Mouse (Mus musculus): ENCODE data around the gene Cdkal1. TPM values are rescaled to one million over a fixed set of nuclear protein-coding genes. Genes with fewer than 3 reads are reported as not detected.

Cdkal1 gene
- polyA plus RNA-seq, 1 experiment from 2014 or later, result 29.9 TPM

DNA sequence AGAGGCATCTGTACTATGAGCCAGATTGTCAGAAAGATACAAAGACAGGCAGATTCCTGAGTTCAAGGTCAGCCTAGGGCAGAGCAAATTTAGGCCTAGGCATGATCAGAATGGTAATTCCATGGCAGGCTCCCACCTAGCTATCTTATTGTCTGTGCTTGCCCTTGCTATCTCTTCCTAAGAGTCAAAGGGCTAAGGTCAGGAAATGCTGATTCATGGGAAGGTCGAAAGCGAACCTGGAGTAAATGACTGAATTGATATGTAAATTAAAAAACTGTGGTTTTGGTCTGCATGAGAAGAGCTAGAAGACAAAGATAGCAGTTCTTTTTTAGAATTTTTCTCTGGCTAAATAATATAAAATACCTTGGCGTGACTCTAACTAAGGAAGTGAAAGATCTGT, 262.4 kb downstream of the Cdkal1 start:
- WGBS, result 93% methylated on average over 3 of the region's 3 CpGs
- Histone ChIP-seq H3K27me3 (replicated peaks) (no peaks in the 10 kb centered on the region), H3K4me1 (no peaks in the 10 kb centered on the region), H3K4me3 (replicated peaks) (no peak overlapping the region), H3K36me3 (no peaks in the 10 kb centered on the region), H3K27ac (no peak overlapping the region), H3K9ac (no peak overlapping the region), H3K4me2 (no peak overlapping the region), H3K9me3 (no peaks in the 10 kb centered on the region)
- ATAC-seq (ENCODE audit: insufficient read depth, low FRiP score, low read depth), result no peak

DNA sequence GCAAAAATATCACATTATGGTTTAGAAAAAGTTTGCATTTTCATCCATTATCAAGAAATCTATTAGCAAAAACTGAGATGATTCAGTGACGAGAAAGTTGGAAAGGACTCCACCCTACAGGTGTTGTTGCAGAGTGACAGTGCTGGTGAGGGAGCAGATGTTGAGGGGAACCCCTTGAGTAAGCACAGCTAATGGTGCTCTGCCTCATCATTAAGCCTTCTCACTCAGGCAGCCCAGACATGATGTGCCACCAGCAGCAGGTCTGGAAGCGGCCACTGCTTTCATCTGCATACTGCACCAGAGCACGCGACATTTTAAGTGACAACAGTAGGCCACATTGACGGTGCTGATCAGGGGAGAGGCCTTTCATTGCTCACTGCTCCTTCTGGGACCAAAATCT, 264.8 kb downstream of the Cdkal1 start:
- no peak for ATAC-seq (ENCODE audit: insufficient read depth, low FRiP score, low read depth)
- Histone ChIP-seq H3K4me2 (no peak overlapping the region), H3K27me3 (replicated peaks) (no peaks in the 10 kb centered on the region), H3K27ac (no peak overlapping the region), H3K4me3 (replicated peaks) (no peak overlapping the region), H3K4me1 (no peaks in the 10 kb centered on the region), H3K9ac (no peak overlapping the region), H3K9me3 (no peaks in the 10 kb centered on the region), H3K36me3 (no peaks in the 10 kb centered on the region)
- 91% methylated on average over 5 of the region's 5 CpGs for WGBS

GRCm38 (mm10) chr13:29590164-29590563, 265.3 kb downstream of the Cdkal1 start:
- no peaks in the 10 kb centered on the region for H3K27me3 ChIP-seq (replicated peaks)
- H3K9ac ChIP-seq, result no peak overlapping the region
- no peaks in the 10 kb centered on the region for H3K4me1 ChIP-seq
- 86% methylated on average over 5 of the region's 5 CpGs for WGBS
- no peak for ATAC-seq (ENCODE audit: insufficient read depth, low FRiP score, low read depth)
- no peak overlapping the region for H3K4me2 ChIP-seq
- no peaks in the 10 kb centered on the region for H3K9me3 ChIP-seq
- no peak overlapping the region for H3K27ac ChIP-seq
- H3K36me3 ChIP-seq, result no peaks in the 10 kb centered on the region
- H3K4me3 ChIP-seq (replicated peaks), result no peak overlapping the region

DNA sequence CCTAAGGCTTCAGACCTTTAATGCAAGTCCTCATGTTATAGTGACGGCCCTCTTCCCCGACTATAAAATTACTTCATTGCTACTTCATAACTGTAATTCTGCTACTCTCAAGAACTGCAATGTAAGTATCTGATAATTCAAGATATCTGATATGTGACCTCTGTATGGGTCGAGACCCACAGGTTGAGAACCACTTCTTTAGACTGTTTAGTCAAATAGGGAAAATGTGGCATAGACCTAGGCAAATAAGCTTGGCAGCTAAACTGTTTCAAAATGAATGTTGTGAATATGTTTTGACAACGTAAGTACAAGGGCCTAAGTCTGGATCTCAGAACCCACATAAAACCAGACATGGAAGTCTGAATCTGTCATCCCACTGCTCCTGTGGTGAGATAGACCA, 266.8 kb downstream of the Cdkal1 start:
- Histone ChIP-seq H3K9ac (no peak overlapping the region), H3K4me3 (replicated peaks) (no peak overlapping the region), H3K4me2 (no peak overlapping the region), H3K4me1 (no peaks in the 10 kb centered on the region), H3K9me3 (no peaks in the 10 kb centered on the region), H3K27me3 (replicated peaks) (no peaks in the 10 kb centered on the region), H3K27ac (no peak overlapping the region), H3K36me3 (no peaks in the 10 kb centered on the region)
- 89% methylated on average over 4 of the region's 4 CpGs for WGBS
- ATAC-seq (ENCODE audit: insufficient read depth, low FRiP score, low read depth), result no peak

DNA sequence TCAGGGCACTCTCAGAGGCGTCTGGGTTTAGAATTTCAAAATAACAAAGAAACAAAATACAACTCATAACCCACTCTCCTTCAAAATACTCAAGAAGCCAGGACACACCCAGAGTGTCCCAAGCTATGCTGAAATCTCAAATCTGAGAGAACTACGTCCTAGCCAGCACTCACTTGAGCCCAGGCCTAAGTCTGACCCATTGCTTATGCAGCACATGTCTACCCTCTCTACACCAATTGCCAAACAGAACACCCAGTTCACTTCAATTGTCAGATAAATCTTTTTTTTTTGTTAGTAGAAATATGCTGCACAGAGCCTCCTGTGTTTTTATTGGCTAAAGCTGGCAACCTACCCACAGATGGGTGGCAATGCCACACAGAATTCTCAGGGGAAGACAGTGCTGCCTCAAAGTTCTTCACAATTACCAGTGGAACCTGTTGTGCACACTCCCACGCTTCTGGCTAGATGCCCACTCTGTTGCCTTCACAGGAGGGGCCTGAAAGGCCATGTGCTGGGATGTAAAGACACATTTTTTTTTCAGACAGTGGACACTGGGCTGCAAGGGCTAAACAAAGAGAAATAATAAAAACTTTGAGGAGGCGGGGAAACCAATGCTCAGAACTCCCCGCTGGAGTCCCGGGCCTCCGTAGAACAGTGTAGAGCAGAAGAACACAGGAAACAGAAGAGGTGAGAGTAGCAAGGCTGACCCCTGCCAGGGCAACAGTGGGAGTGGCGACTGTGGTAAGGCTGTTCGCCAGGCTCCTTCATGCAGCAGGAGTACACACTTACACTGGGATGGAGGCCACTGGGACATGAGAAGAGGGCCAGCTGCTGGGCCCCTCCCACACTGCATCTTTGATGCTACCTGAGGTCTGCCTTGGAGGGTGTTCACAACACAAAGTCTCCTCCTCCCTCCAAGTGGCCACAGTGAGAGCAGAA, 273.4 kb downstream of the Cdkal1 start:
- WGBS, result 75% methylated on average over 9 of the region's 9 CpGs
- no peaks in the 10 kb centered on the region for H3K27me3 ChIP-seq (replicated peaks)
- H3K4me3 ChIP-seq (replicated peaks), result no peak overlapping the region
- no peak overlapping the region for H3K9ac ChIP-seq
- no peak overlapping the region for H3K4me2 ChIP-seq
- no peak overlapping the region for H3K27ac ChIP-seq
- H3K9me3 ChIP-seq, result no peaks in the 10 kb centered on the region
- no peak for ATAC-seq (ENCODE audit: insufficient read depth, low FRiP score, low read depth)
- H3K4me1 ChIP-seq, result no peaks in the 10 kb centered on the region
- H3K36me3 ChIP-seq, result no peaks in the 10 kb centered on the region

DNA sequence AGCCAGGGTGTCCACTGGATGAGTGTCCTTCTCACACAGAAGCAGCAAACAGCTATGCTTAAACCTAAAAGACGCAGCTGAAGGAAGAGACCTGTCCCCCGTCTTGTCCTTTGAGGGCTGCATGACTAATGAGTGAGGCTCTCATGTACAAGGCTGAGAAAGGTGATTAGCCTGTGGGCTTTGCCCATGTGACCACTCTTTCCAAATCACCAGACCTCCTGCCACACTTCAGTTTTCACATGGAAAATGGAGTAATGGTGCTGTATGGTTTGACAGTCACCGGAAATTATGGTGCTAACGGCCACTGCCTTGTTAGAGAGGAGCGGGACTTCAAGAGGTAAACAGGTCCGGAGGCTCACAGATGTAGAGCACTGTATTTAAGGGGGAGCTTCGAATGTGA, 274.7 kb downstream of the Cdkal1 start:
- Histone ChIP-seq H3K36me3 (no peaks in the 10 kb centered on the region), H3K9me3 (no peaks in the 10 kb centered on the region), H3K27ac (no peak overlapping the region), H3K4me1 (no peaks in the 10 kb centered on the region), H3K4me3 (replicated peaks) (no peak overlapping the region), H3K9ac (no peak overlapping the region), H3K27me3 (replicated peaks) (no peaks in the 10 kb centered on the region), H3K4me2 (no peak overlapping the region)
- ATAC-seq (ENCODE audit: insufficient read depth, low FRiP score, low read depth), result no peak
- 78% methylated on average over 7 of the region's 7 CpGs for WGBS

DNA sequence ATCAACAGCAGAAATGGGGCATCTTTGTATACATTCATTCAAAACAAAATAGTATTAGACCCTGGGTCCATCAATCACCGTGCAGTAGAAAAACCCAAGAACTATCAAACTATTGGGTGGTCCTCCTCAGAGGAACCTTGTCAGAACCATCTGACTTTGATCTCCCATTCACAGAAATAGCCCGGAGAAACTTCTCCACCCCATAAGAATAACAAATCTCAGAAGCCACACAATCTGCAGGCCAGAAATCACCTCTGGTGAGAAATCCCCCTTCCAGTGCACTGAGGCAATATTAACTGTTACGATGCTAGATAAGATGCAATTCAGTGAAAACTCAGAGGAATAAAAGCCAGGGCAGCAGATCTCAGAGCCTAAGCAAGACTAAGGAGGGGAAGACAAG, 275.5 kb downstream of the Cdkal1 start:
- Histone ChIP-seq H3K27ac (no peak overlapping the region), H3K4me3 (replicated peaks) (no peak overlapping the region), H3K4me1 (no peaks in the 10 kb centered on the region), H3K9me3 (no peaks in the 10 kb centered on the region), H3K27me3 (replicated peaks) (no peaks in the 10 kb centered on the region), H3K9ac (no peak overlapping the region), H3K4me2 (no peak overlapping the region), H3K36me3 (no peaks in the 10 kb centered on the region)
- WGBS, result 42% methylated on average over 3 of the region's 3 CpGs
- ATAC-seq (ENCODE audit: insufficient read depth, low FRiP score, low read depth), result no peak

DNA sequence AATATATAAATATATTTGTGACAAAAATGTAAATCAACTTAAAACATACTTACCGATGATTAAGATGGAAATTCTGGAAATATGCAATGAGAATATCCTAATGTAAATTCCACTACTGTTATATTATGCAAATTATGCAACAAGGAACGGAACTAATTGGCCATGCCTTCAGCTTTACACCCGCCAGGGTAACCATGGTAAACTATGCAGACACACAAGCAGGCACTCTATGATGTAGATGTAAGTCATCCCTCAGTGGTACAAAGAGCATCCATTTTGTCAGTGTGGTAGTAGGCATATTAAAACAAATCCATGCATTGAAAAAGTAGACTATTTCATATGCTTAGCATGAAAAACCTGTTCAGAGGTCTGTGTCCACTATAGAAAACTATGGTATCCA, 276.9 kb downstream of the Cdkal1 start:
- H3K4me2 ChIP-seq, result no peak overlapping the region
- WGBS, result 89% methylated on average over 3 of the region's 3 CpGs
- no peaks in the 10 kb centered on the region for H3K27me3 ChIP-seq (replicated peaks)
- H3K9ac ChIP-seq, result no peak overlapping the region
- H3K4me1 ChIP-seq, result no peaks in the 10 kb centered on the region
- H3K27ac ChIP-seq, result no peak overlapping the region
- ATAC-seq (ENCODE audit: insufficient read depth, low FRiP score, low read depth), result no peak
- H3K4me3 ChIP-seq (replicated peaks), result no peak overlapping the region
- no peaks in the 10 kb centered on the region for H3K9me3 ChIP-seq
- H3K36me3 ChIP-seq, result no peaks in the 10 kb centered on the region

DNA sequence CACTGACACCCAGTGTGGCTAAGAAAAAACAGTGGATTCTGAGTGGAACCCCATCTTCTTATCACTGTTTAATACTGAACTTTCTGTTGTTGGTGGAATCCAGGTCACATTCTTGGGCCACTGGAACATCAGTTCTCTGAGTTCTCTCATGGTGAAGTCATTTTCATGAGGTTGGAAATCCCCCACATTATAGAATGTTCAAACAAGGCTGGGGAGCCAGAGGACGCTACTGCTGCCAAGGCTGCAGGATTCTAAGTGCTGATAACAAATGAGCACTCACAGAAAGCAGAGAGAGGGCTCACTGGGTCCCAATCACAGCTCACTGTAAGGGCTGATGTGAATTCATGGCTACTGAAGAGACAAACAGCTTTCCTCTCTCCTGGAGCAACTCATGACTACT, 280.7 kb downstream of the Cdkal1 start:
- ATAC-seq (ENCODE audit: insufficient read depth, low FRiP score, low read depth), result no peak
- no peak overlapping the region for H3K9ac ChIP-seq
- no peaks in the 10 kb centered on the region for H3K4me1 ChIP-seq
- H3K4me2 ChIP-seq, result no peak overlapping the region
- H3K27ac ChIP-seq, result no peak overlapping the region
- no peaks in the 10 kb centered on the region for H3K27me3 ChIP-seq (replicated peaks)
- H3K4me3 ChIP-seq (replicated peaks), result no peak overlapping the region
- H3K9me3 ChIP-seq, result no peaks in the 10 kb centered on the region
- 26% methylated on average over 1 of the region's 1 CpGs for WGBS
- no peaks in the 10 kb centered on the region for H3K36me3 ChIP-seq

- 49% methylated on average over 2 of the region's 2 CpGs for WGBS
- Histone ChIP-seq H3K27me3 (replicated peaks) (no peaks in the 10 kb centered on the region), H3K36me3 (no peaks in the 10 kb centered on the region), H3K9ac (no peak overlapping the region), H3K4me1 (no peaks in the 10 kb centered on the region), H3K9me3 (no peaks in the 10 kb centered on the region), H3K4me2 (no peak overlapping the region), H3K27ac (no peak overlapping the region), H3K4me3 (replicated peaks) (no peak overlapping the region)
- ATAC-seq (ENCODE audit: insufficient read depth, low FRiP score, low read depth), result no peak
Measured at GRCm38 (mm10) chr13:29572477-29572876, 283.0 kb downstream of the Cdkal1 start.

DNA sequence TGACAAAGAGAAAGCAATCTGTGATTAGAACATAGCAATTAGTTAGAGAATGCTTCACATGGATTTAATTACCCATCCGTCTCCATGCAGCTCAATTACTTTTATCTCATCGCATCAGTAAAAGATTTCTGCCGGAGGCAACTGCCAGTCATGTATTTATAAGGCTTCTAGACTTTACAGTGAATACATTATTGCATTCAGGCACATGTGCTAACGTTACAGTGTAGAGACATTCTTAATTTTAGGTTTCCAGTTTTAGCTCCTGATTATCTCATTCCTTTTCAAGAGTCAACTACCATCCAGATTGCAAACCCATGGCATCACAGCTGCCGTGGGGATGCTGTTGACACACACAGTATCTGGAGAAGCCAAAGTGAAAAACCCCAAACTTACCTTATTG, 289.8 kb downstream of the Cdkal1 start:
- Histone ChIP-seq H3K4me3 (replicated peaks) (no peak overlapping the region), H3K4me2 (no peak overlapping the region), H3K27ac (no peak overlapping the region), H3K9ac (no peak overlapping the region), H3K27me3 (replicated peaks) (no peaks in the 10 kb centered on the region), H3K4me1 (no peaks in the 10 kb centered on the region), H3K36me3 (no peaks in the 10 kb centered on the region), H3K9me3 (no peaks in the 10 kb centered on the region)
- WGBS, result 83% methylated on average over 5 of the region's 5 CpGs
- no peak for ATAC-seq (ENCODE audit: insufficient read depth, low FRiP score, low read depth)

- H3K9me3 ChIP-seq, result no peaks in the 10 kb centered on the region
- no peak overlapping the region for H3K27ac ChIP-seq
- 57% methylated on average over 3 of the region's 3 CpGs for WGBS
- no peak overlapping the region for H3K4me3 ChIP-seq (replicated peaks)
- H3K9ac ChIP-seq, result no peak overlapping the region
- no peaks in the 10 kb centered on the region for H3K27me3 ChIP-seq (replicated peaks)
- no peak overlapping the region for H3K4me2 ChIP-seq
- H3K36me3 ChIP-seq, result no peaks in the 10 kb centered on the region
- 0 out of 2 replicates have a peak, but pooled peaks have one; percentile 14 for ATAC-seq (ENCODE audit: insufficient read depth, low FRiP score, low read depth)
- no peaks in the 10 kb centered on the region for H3K4me1 ChIP-seq
Measured at GRCm38 (mm10) chr13:29559188-29559587, 296.3 kb downstream of the Cdkal1 start.

Measured in stomach, embryonic 15.5 days (tissue).